9 mouse cellular contexts compared by ENCODE assay signal in genomic region chr2:65342057-65342456, GRCm38 (mm10). TPM values are rescaled to one million over a fixed set of nuclear protein-coding genes. Genes with fewer than 3 reads are reported as not detected.
DNase-seq lines count a peak whose midpoint lies in the region; ATAC-seq lines count a peak whose summit lies in the region.
"Had no signal": no experiment of that assay in that cellular context is flagged by ENCODE, and none has a peak within 500 bp of the region (broad histone marks: within the 10 kb centered on the region; RNA-seq: fewer than 3 reads in every experiment).

No protein-coding gene starts in this region.

- no peak for DNase-seq in cerebellum, postnatal 14 days
- DNase-seq in B cell, adult 2 months: peak; percentile 59 to 65
- no peak for DNase-seq in layer of hippocampus, adult 9-10 months (ENCODE audit: low spot score)
- DNase-seq in frontal cortex, adult 2 months (ENCODE audit: extremely low spot score in 1 of 2, low spot score in 1 of 2): no peak

- 29% methylated on average over 10 of the region's 10 CpGs for WGBS in heart, embryonic 12.5 days
- 74% methylated on average over 10 of the region's 10 CpGs for WGBS in hindbrain, embryonic 16.5 days

- peak overlapping the region; percentile 48; the same call in 1 of the 2 replicates for H3K27ac ChIP-seq in heart, embryonic 12.5 days (ENCODE audit: poor library complexity, severe bottlenecking)
- H3K27ac ChIP-seq in hindbrain, embryonic 16.5 days (ENCODE audit: low read depth, low read length): no peak overlapping the region

- H3K4me3 ChIP-seq in heart, embryonic 12.5 days: no peak overlapping the region
- no peak overlapping the region for H3K4me3 ChIP-seq in hindbrain, embryonic 16.5 days (ENCODE audit: low read length)

- peaks cover 16% of the 10 kb centered on the region for H3K4me1 ChIP-seq in heart, embryonic 12.5 days (replicated peaks)
- H3K4me1 ChIP-seq in hindbrain, embryonic 16.5 days (ENCODE audit: control insufficient read depth, insufficient read depth, low read depth, low read length): no peaks in the 10 kb centered on the region; the same call in 1 of the 2 replicates

- no peaks in the 10 kb centered on the region for H3K36me3 ChIP-seq in heart, embryonic 12.5 days
- no peaks in the 10 kb centered on the region for H3K36me3 ChIP-seq in hindbrain, embryonic 16.5 days (ENCODE audit: control insufficient read depth, insufficient read depth, low read length)

- H3K27me3 ChIP-seq in heart, embryonic 12.5 days (replicated peaks): no peaks in the 10 kb centered on the region
- no peaks in the 10 kb centered on the region for H3K27me3 ChIP-seq in hindbrain, embryonic 16.5 days (replicated peaks; ENCODE audit: control insufficient read depth, insufficient read depth, low read length)

- H3K9ac ChIP-seq in heart, embryonic 12.5 days: no peak overlapping the region
- H3K9ac ChIP-seq in hindbrain, embryonic 16.5 days (ENCODE audit: low read depth, low read length): no peak overlapping the region

- no peaks in the 10 kb centered on the region for H3K9me3 ChIP-seq in heart, embryonic 12.5 days (replicated peaks)
- H3K9me3 ChIP-seq in hindbrain, embryonic 16.5 days (ENCODE audit: control insufficient read depth, low read length): no peaks in the 10 kb centered on the region

- peak overlapping the region; percentile 41; the same call in 1 of the 2 replicates for H3K4me2 ChIP-seq in heart, embryonic 12.5 days
- H3K4me2 ChIP-seq in hindbrain, embryonic 16.5 days (ENCODE audit: low read length): no peak overlapping the region

- ATAC-seq in cerebellum, adult (ENCODE audit: insufficient number of reproducible peaks, low FRiP score, low TSS enrichment): 0 out of 2 replicates have a peak, but pooled peaks have one; percentile 15
- 0 out of 2 replicates have a peak, but pooled peaks have one; percentile 63 for ATAC-seq in heart, embryonic 12.5 days (ENCODE audit: insufficient number of reproducible peaks, low FRiP score)
- peak; percentile 96 for ATAC-seq in megakaryocyte, adult 5-6 weeks (ENCODE audit: poor library complexity, severe bottlenecking)
- ATAC-seq in hindbrain, embryonic 16.5 days: no peak

RNA-seq across cellular contexts. Expression of gene Slc38a11, which starts 21.8 kb away (rescaled TPM):
- 0.21 TPM in 1 of 2 replicates, not detected in the other for polyA plus RNA-seq in heart, embryonic 12.5 days (2016; fragmentation: Nextera tagmentation; extraction: Ambion mirVana)
- total RNA-seq in megakaryocyte, adult 5-6 weeks (2015): not detected in 2 replicates
- not detected in 2 replicates for total RNA-seq in megakaryocyte, adult 5-6 weeks (2017)
- 2.8 and 3.6 TPM in 2 replicates for polyA plus RNA-seq in frontal cortex, adult 2 months (2012; rRNA removed)
- polyA plus RNA-seq in hindbrain, embryonic 16.5 days (2015; fragmentation: Nextera tagmentation; extraction: Ambion mirVana): 1.5 and 1.7 TPM in 2 replicates
- polyA plus RNA-seq: C2C12 had no signal

Comparison
In these comparisons a context has a peak if more than half of its experiments do, and no peak if none do; other contexts are left out.
1. DNase-seq: peak in B cell, adult 2 months (2 of 2); none in cerebellum, postnatal 14 days (0 of 2), layer of hippocampus, adult 9-10 months (single experiment) and frontal cortex, adult 2 months (0 of 2).